Mouse (Mus musculus) heart, postnatal 0 days (tissue): Measurements from ENCODE around the gene Ntrk3. TPM values are rescaled to one million over a fixed set of nuclear protein-coding genes. Genes with fewer than 3 reads are reported as not detected.

Experiments
- ATAC-seq: fragments of 200-750 bp; cut with Nextera tagmentation; 2 replicates; pipeline ENCODE4 v1.8.0; 2017; ENCODE audit warnings: low read depth, moderate number of reproducible peaks, moderate library complexity; ENCODE audit not compliant: insufficient read depth
- DNase-seq: peaks from one replicate; pipeline ENCODE4 v3.0.0-alpha.2; 2016; ENCODE audit warnings: low spot score
- H3K27ac ChIP-seq: fragments of 300-500 bp; sonication (generic); 2 replicates; pipeline ENCODE4 v1.5.1; 2014; ENCODE audit warnings: low read depth, mild to moderate bottlenecking
- H3K27me3 ChIP-seq: fragments of 300-500 bp; sonication (generic); 2 replicates; pipeline ENCODE4 v1.6.1; 2014; ENCODE audit warnings: low read length, mixed read lengths; ENCODE audit not compliant: control insufficient read depth, insufficient read depth
- H3K36me3 ChIP-seq: fragments of 300-500 bp; sonication (generic); replicated peaks from 2 replicates; pipeline ENCODE4 v1.6.1; 2014; ENCODE audit warnings: low read length, mixed read lengths; ENCODE audit not compliant: control insufficient read depth, insufficient read depth
- H3K4me1 ChIP-seq: fragments of 300-500 bp; sonication (generic); 2 replicates; pipeline ENCODE4 v1.6.1; 2014; ENCODE audit warnings: antibody characterized with exemption; ENCODE audit not compliant: control insufficient read depth, insufficient read depth
- H3K4me2 ChIP-seq: fragments of 300-500 bp; sonication (generic); 2 replicates; pipeline ENCODE4 v1.6.1; 2014; ENCODE audit warnings: low read depth, mild to moderate bottlenecking, low read length, moderate library complexity
- H3K4me3 ChIP-seq: fragments of 300-500 bp; sonication (generic); 2 replicates; pipeline ENCODE4 v1.5.1; 2014; ENCODE audit warnings: low read depth, low read length
- H3K9ac ChIP-seq: fragments of 300-500 bp; sonication (generic); replicated peaks from 2 replicates; pipeline ENCODE4 v1.6.1; 2014; ENCODE audit warnings: low read depth, low read length, mixed read lengths
- H3K9me3 ChIP-seq: fragments of 300-500 bp; sonication (generic); replicated peaks from 2 replicates; pipeline ENCODE4 v1.6.1; 2016; ENCODE audit warnings: low read length; ENCODE audit not compliant: control insufficient read depth
- CTCF ChIP-seq: IDR thresholded peaks from 2 replicates; pipeline ENCODE4 v1.5.1; 2016; ENCODE audit warnings: antibody characterized with exemption, control low read depth, low read depth
- EP300 ChIP-seq: IDR thresholded peaks from 2 replicates; pipeline ENCODE4 v1.6.1; 2016; ENCODE audit warnings: antibody characterized with exemption, low read depth
- WGBS: fragments of 180-500 bp; shearing (Covaris S2); extraction: QIAGEN DNeasy Blood & Tissue Kit; methylation state at CpG from one replicate; pipeline ENCODE4 v1.1.7; 2014; 5-methylcytosine and 5-hydroxymethylcytosine counted together
- polyA plus RNA-seq: library from polyadenylated mRNA; unstranded; fragments of >200 nt; fragmentation: Nextera tagmentation; extraction: Ambion mirVana; gene quantifications from 2 replicates; pipeline ENCODE4 v1.2.1, GENCODE M21; 2015
- total RNA-seq: library from RNA; depleted of rRNA; stranded (reverse); fragments of >200 nt; gene quantifications from 2 replicates; pipeline ENCODE4 v1.2.3, GENCODE M21; 2014; ENCODE audit warnings: low replicate concordance

Ntrk3 gene
- total and polyA plus RNA-seq, 2 experiments from 2014 or later, result 1.1 to 4.2 TPM

GRCm38 (mm10) chr7:78619818-78620577, 117.8 kb downstream of the Ntrk3 start:
- no peak overlapping the region for H3K9ac ChIP-seq
- no peaks in the 10 kb centered on the region for H3K27me3 ChIP-seq
- ATAC-seq (no peak), DNase-seq (no peak)
- no peaks in the 10 kb centered on the region for H3K36me3 ChIP-seq
- no peak overlapping the region for H3K4me3 ChIP-seq
- no peak for TF ChIP-seq EP300
- no peak for TF ChIP-seq CTCF
- no peak overlapping the region for H3K27ac ChIP-seq
- H3K4me2 ChIP-seq, result no peak overlapping the region
- H3K4me1 ChIP-seq, result no peaks in the 10 kb centered on the region
- H3K9me3 ChIP-seq, result no peaks in the 10 kb centered on the region
- 63% methylated on average over 9 of the region's 9 CpGs for WGBS

- no peaks in the 10 kb centered on the region for H3K9me3 ChIP-seq
- no peak for TF ChIP-seq CTCF
- TF ChIP-seq EP300, result no peak
- WGBS, result 34% methylated on average over 5 of the region's 5 CpGs
- no peak overlapping the region for H3K9ac ChIP-seq
- H3K27me3 ChIP-seq, result no peaks in the 10 kb centered on the region
- H3K4me2 ChIP-seq, result no peak overlapping the region
- H3K36me3 ChIP-seq, result no peaks in the 10 kb centered on the region
- no peak overlapping the region for H3K4me3 ChIP-seq
- DNase-seq (no peak), ATAC-seq (no peak)
- H3K27ac ChIP-seq, result no peak overlapping the region
- H3K4me1 ChIP-seq, result no peaks in the 10 kb centered on the region
Observed at GRCm38 (mm10) chr7:78605538-78606130, 132.2 kb downstream of the Ntrk3 start.

- Histone ChIP-seq H3K4me2 (no peak overlapping the region), H3K9ac (no peak overlapping the region), H3K27me3 (peaks cover 5% of the 10 kb centered on the region; the same call in 1 of the 2 replicates), H3K4me1 (no peaks in the 10 kb centered on the region), H3K4me3 (no peak overlapping the region), H3K36me3 (no peaks in the 10 kb centered on the region), H3K9me3 (no peaks in the 10 kb centered on the region), H3K27ac (no peak overlapping the region)
- DNase-seq (no peak), ATAC-seq (no peak)
- TF ChIP-seq CTCF (no peak), EP300 (no peak)
- WGBS, result 43% methylated on average over 7 of the region's 7 CpGs
Observed at GRCm38 (mm10) chr7:78603922-78604321, 133.9 kb downstream of the Ntrk3 start.

GRCm38 (mm10) chr7:78601851-78602250, 136.0 kb downstream of the Ntrk3 start:
- no peak overlapping the region for H3K4me3 ChIP-seq
- ATAC-seq (no peak), DNase-seq (no peak)
- H3K27me3 ChIP-seq, result peaks cover 18% of the 10 kb centered on the region; the same call in 1 of the 2 replicates
- H3K4me2 ChIP-seq, result no peak overlapping the region
- H3K9ac ChIP-seq, result no peak overlapping the region
- no peak overlapping the region for H3K27ac ChIP-seq
- H3K9me3 ChIP-seq, result no peaks in the 10 kb centered on the region
- no peaks in the 10 kb centered on the region for H3K36me3 ChIP-seq
- no peaks in the 10 kb centered on the region for H3K4me1 ChIP-seq
- WGBS, result 57% methylated on average over 3 of the region's 3 CpGs
- TF ChIP-seq CTCF, result no peak
- TF ChIP-seq EP300, result no peak

GRCm38 (mm10) chr7:78600886-78601285, 136.9 kb downstream of the Ntrk3 start:
- Histone ChIP-seq H3K27me3 (peaks cover 18% of the 10 kb centered on the region; the same call in 1 of the 2 replicates), H3K9ac (no peak overlapping the region), H3K4me3 (no peak overlapping the region), H3K4me2 (no peak overlapping the region), H3K27ac (no peak overlapping the region), H3K4me1 (no peaks in the 10 kb centered on the region), H3K36me3 (no peaks in the 10 kb centered on the region), H3K9me3 (no peaks in the 10 kb centered on the region)
- WGBS, result 73% methylated on average over 6 of the region's 6 CpGs
- DNase-seq (no peak), ATAC-seq (no peak)
- TF ChIP-seq EP300 (no peak), CTCF (no peak)
